Mouse (Mus musculus): ENCODE measurements around the gene Morn1. TPM values are rescaled to one million over a fixed set of nuclear protein-coding genes. Genes with fewer than 3 reads are reported as not detected.

The Morn1 gene
- polyA plus RNA-seq, 1 experiment from 2014 or later: 2.2 TPM

GRCm38 (mm10) chr4:155125310-155125709 lies 38.9 kb downstream of the Morn1 start:
- Histone ChIP-seq H3K9me3 (ENCODE audit: low read length) (no peaks in the 10 kb centered on the region), H3K9ac (replicated peaks) (no peak overlapping the region), H3K4me1 (ENCODE audit: insufficient read depth) (peaks cover 35% of the 10 kb centered on the region), H3K36me3 (replicated peaks; ENCODE audit: insufficient read depth, low read length) (no peaks in the 10 kb centered on the region), H3K4me2 (ENCODE audit: low read depth, low read length) (no peak overlapping the region), H3K4me3 (ENCODE audit: low read depth, low read length) (no peak overlapping the region), H3K27me3 (ENCODE audit: insufficient read depth, low read length) (no peaks in the 10 kb centered on the region), H3K27ac (ENCODE audit: low read depth) (no peak overlapping the region)
- DNase-seq: no peak
- whole genome bisulfite sequencing (ENCODE audit: insufficient replicate concordance): 23% methylated on average over 7 of the region's 7 CpGs
- no peak for ATAC-seq
- no peak for TF ChIP-seq EP300 (IDR thresholded peaks at IDR 0.05; ENCODE audit: low read depth)
- TF ChIP-seq CTCF (IDR thresholded peaks at IDR 0.05; ENCODE audit: low read depth): no peak

GRCm38 (mm10) chr4:155126194-155126593 lies 39.8 kb downstream of the Morn1 start:
- H3K9ac ChIP-seq (replicated peaks): no peak overlapping the region
- no peak overlapping the region for H3K4me2 ChIP-seq (ENCODE audit: low read depth, low read length)
- H3K9me3 ChIP-seq (ENCODE audit: low read length): no peaks in the 10 kb centered on the region
- no peak for DNase-seq
- ATAC-seq: peak; percentile 20; the same call in 1 of the 2 replicates
- no peaks in the 10 kb centered on the region for H3K27me3 ChIP-seq (ENCODE audit: insufficient read depth, low read length)
- no peak overlapping the region for H3K27ac ChIP-seq (ENCODE audit: low read depth)
- 69% methylated on average over 5 of the region's 5 CpGs for WGBS (ENCODE audit: insufficient replicate concordance)
- H3K4me3 ChIP-seq (ENCODE audit: low read depth, low read length): no peak overlapping the region
- H3K4me1 ChIP-seq (ENCODE audit: insufficient read depth): peaks cover 26% of the 10 kb centered on the region
- no peaks in the 10 kb centered on the region for H3K36me3 ChIP-seq (replicated peaks; ENCODE audit: insufficient read depth, low read length)
- TF ChIP-seq CTCF (IDR thresholded peaks at IDR 0.05; ENCODE audit: low read depth) (no peak), EP300 (IDR thresholded peaks at IDR 0.05; ENCODE audit: low read depth) (no peak)

- Histone ChIP-seq H3K9me3 (ENCODE audit: low read length) (no peaks in the 10 kb centered on the region), H3K9ac (replicated peaks) (no peak overlapping the region), H3K4me2 (ENCODE audit: low read depth, low read length) (no peak overlapping the region), H3K27ac (ENCODE audit: low read depth) (no peak overlapping the region), H3K4me3 (ENCODE audit: low read depth, low read length) (no peak overlapping the region), H3K27me3 (ENCODE audit: insufficient read depth, low read length) (no peaks in the 10 kb centered on the region), H3K36me3 (replicated peaks; ENCODE audit: insufficient read depth, low read length) (no peaks in the 10 kb centered on the region), H3K4me1 (ENCODE audit: insufficient read depth) (peaks cover 21% of the 10 kb centered on the region)
- 68% methylated on average over 7 of the region's 7 CpGs for WGBS (ENCODE audit: insufficient replicate concordance)
- TF ChIP-seq CTCF (IDR thresholded peaks at IDR 0.05; ENCODE audit: low read depth): no peak
- no peak for TF ChIP-seq EP300 (IDR thresholded peaks at IDR 0.05; ENCODE audit: low read depth)
- ATAC-seq (peak; percentile 41), DNase-seq (no peak)
Observed at GRCm38 (mm10) chr4:155126602-155127372, 40.4 kb downstream of the Morn1 start.

GRCm38 (mm10) chr4:155128411-155128810 lies 42.0 kb downstream of the Morn1 start:
- WGBS (ENCODE audit: insufficient replicate concordance): 85% methylated on average over 15 of the region's 15 CpGs
- peaks cover 13% of the 10 kb centered on the region for H3K4me1 ChIP-seq (ENCODE audit: insufficient read depth)
- ATAC-seq (no peak), DNase-seq (no peak)
- H3K4me3 ChIP-seq (ENCODE audit: low read depth, low read length): no peak overlapping the region
- no peak overlapping the region for H3K4me2 ChIP-seq (ENCODE audit: low read depth, low read length)
- H3K36me3 ChIP-seq (replicated peaks; ENCODE audit: insufficient read depth, low read length): no peaks in the 10 kb centered on the region
- H3K27me3 ChIP-seq (ENCODE audit: insufficient read depth, low read length): no peaks in the 10 kb centered on the region
- H3K9me3 ChIP-seq (ENCODE audit: low read length): no peaks in the 10 kb centered on the region
- no peak for TF ChIP-seq CTCF (IDR thresholded peaks at IDR 0.05; ENCODE audit: low read depth)
- TF ChIP-seq EP300 (IDR thresholded peaks at IDR 0.05; ENCODE audit: low read depth): no peak
- H3K27ac ChIP-seq (ENCODE audit: low read depth): no peak overlapping the region
- H3K9ac ChIP-seq (replicated peaks): no peak overlapping the region

- TF ChIP-seq EP300 (IDR thresholded peaks at IDR 0.05; ENCODE audit: low read depth): no peak
- peak; percentile 64 for TF ChIP-seq CTCF (IDR thresholded peaks at IDR 0.05; ENCODE audit: low read depth)
- Histone ChIP-seq H3K4me1 (ENCODE audit: insufficient read depth) (peaks cover 13% of the 10 kb centered on the region), H3K4me3 (ENCODE audit: low read depth, low read length) (no peak overlapping the region), H3K9me3 (ENCODE audit: low read length) (no peaks in the 10 kb centered on the region), H3K27ac (ENCODE audit: low read depth) (no peak overlapping the region), H3K27me3 (ENCODE audit: insufficient read depth, low read length) (no peaks in the 10 kb centered on the region), H3K4me2 (ENCODE audit: low read depth, low read length) (no peak overlapping the region), H3K36me3 (replicated peaks; ENCODE audit: insufficient read depth, low read length) (no peaks in the 10 kb centered on the region), H3K9ac (replicated peaks) (no peak overlapping the region)
- ATAC-seq (0 out of 2 replicates have a peak, but pooled peaks have one; percentile 21), DNase-seq (peak; percentile 48)
- 89% methylated on average over 10 of the region's 10 CpGs for WGBS (ENCODE audit: insufficient replicate concordance)
Observed at GRCm38 (mm10) chr4:155129132-155129917, 42.9 kb downstream of the Morn1 start.

GRCm38 (mm10) chr4:155129996-155130395 lies 43.6 kb downstream of the Morn1 start:
- DNase-seq (no peak), ATAC-seq (no peak)
- Histone ChIP-seq H3K4me1 (ENCODE audit: insufficient read depth) (peaks cover 13% of the 10 kb centered on the region), H3K4me2 (ENCODE audit: low read depth, low read length) (no peak overlapping the region), H3K27me3 (ENCODE audit: insufficient read depth, low read length) (no peaks in the 10 kb centered on the region), H3K9ac (replicated peaks) (no peak overlapping the region), H3K4me3 (ENCODE audit: low read depth, low read length) (no peak overlapping the region), H3K27ac (ENCODE audit: low read depth) (no peak overlapping the region), H3K36me3 (replicated peaks; ENCODE audit: insufficient read depth, low read length) (no peaks in the 10 kb centered on the region), H3K9me3 (ENCODE audit: low read length) (no peaks in the 10 kb centered on the region)
- TF ChIP-seq CTCF (IDR thresholded peaks at IDR 0.05; ENCODE audit: low read depth) (no peak), EP300 (IDR thresholded peaks at IDR 0.05; ENCODE audit: low read depth) (no peak)
- 87% methylated on average over 14 of the region's 14 CpGs for WGBS (ENCODE audit: insufficient replicate concordance)
